Mouse (Mus musculus): ENCODE data around the gene Akap8l. TPM values are rescaled to one million over a fixed set of nuclear protein-coding genes. Genes with fewer than 3 reads are reported as not detected.

Gene Akap8l
- total RNA-seq, 4 experiments from 2014 or later, result 41.4 to 55.8 (median 46.3) TPM

GRCm38 (mm10) chr17:32319950-32320349 lies 30.5 kb downstream of the Akap8l start:
- DNase-seq (ENCODE audit: low spot score), result no peak

- no peak for DNase-seq (ENCODE audit: low spot score)
These were observed 32.7 kb downstream of the Akap8l start for GRCm38 (mm10) chr17:32317708-32318107.

- DNase-seq (ENCODE audit: low spot score), result no peak
These were observed 33.4 kb downstream of the Akap8l start for GRCm38 (mm10) chr17:32317032-32317431.

GRCm38 (mm10) chr17:32315560-32315959 lies 34.8 kb downstream of the Akap8l start:
- DNase-seq (ENCODE audit: low spot score), result no peak

GRCm38 (mm10) chr17:32313892-32314291 lies 36.5 kb downstream of the Akap8l start:
- no peak for DNase-seq (ENCODE audit: low spot score)

GRCm38 (mm10) chr17:32312801-32313200 lies 37.6 kb downstream of the Akap8l start:
- no peak for DNase-seq (ENCODE audit: low spot score)

- DNase-seq (ENCODE audit: low spot score), result no peak
These were observed 42.4 kb downstream of the Akap8l start for GRCm38 (mm10) chr17:32307963-32308362.

GRCm38 (mm10) chr17:32298125-32298524 lies 52.3 kb downstream of the Akap8l start:
- DNase-seq (ENCODE audit: low spot score), result no peak

GRCm38 (mm10) chr17:32295901-32296300 lies 54.5 kb downstream of the Akap8l start:
- no peak for DNase-seq (ENCODE audit: low spot score)

- no peak for DNase-seq (ENCODE audit: low spot score)
These were observed 55.2 kb downstream of the Akap8l start for GRCm38 (mm10) chr17:32295160-32295559.

GRCm38 (mm10) chr17:32285138-32285670 lies 65.2 kb downstream of the Akap8l start:
- DNase-seq (ENCODE audit: low spot score), result no peak

GRCm38 (mm10) chr17:32284262-32285137 lies 65.9 kb downstream of the Akap8l start, which contains the start of gene Brd4:
Gene Brd4 (minus strand): TSS chr17:32284722.
- peak; percentile 86 for DNase-seq (ENCODE audit: low spot score)

GRCm38 (mm10) chr17:32283771-32284221 lies 66.6 kb downstream of the Akap8l start:
- DNase-seq (ENCODE audit: low spot score), result peak; percentile 48

GRCm38 (mm10) chr17:32283341-32283740 lies 67.1 kb downstream of the Akap8l start:
- DNase-seq (ENCODE audit: low spot score), result peak; percentile 24

- no peak for DNase-seq (ENCODE audit: low spot score)
These were observed 68.6 kb downstream of the Akap8l start for GRCm38 (mm10) chr17:32281611-32282310.

GRCm38 (mm10) chr17:32281126-32281525 lies 69.3 kb downstream of the Akap8l start:
- no peak for DNase-seq (ENCODE audit: low spot score)

GRCm38 (mm10) chr17:32280575-32280974 lies 69.8 kb downstream of the Akap8l start:
- no peak for DNase-seq (ENCODE audit: low spot score)

GRCm38 (mm10) chr17:32277201-32277600 lies 73.2 kb downstream of the Akap8l start:
- no peak for DNase-seq (ENCODE audit: low spot score)

GRCm38 (mm10) chr17:32275568-32275967 lies 74.8 kb downstream of the Akap8l start:
- DNase-seq (ENCODE audit: low spot score), result no peak
